Mouse (Mus musculus) neural tube, embryonic 15.5 days (tissue): Measurements from ENCODE around the gene Myo1c. TPM values are rescaled to one million over a fixed set of nuclear protein-coding genes. Genes with fewer than 3 reads are reported as not detected.
A peak's percentile ranks its signal among the peaks of the same experiment; 100 is the strongest.
"Not testable (repeated sequence)": the region's sequence is repeated elsewhere in the genome, so short reads cannot be mapped to it uniquely, and the experiment has no call there.

ENCODE experiments used
- ATAC-seq: fragments of 200-750 bp; cut with Nextera tagmentation; 2 replicates; pipeline ENCODE4 v1.8.0; 2017; ENCODE audit warnings: mild to moderate bottlenecking, moderate TSS enrichment, moderate library complexity; ENCODE audit not compliant: low FRiP score
- H3K27ac ChIP-seq: fragments of 300-500 bp; sonication (generic); replicated peaks from 2 replicates; pipeline ENCODE4 v1.5.1; 2015; ENCODE audit warnings: mild to moderate bottlenecking, inconsistent platforms
- H3K27me3 ChIP-seq: fragments of 300-500 bp; sonication (generic); replicated peaks from 2 replicates; pipeline ENCODE4 v1.6.1; 2015; ENCODE audit warnings: inconsistent platforms
- H3K36me3 ChIP-seq: fragments of 300-500 bp; sonication (generic); 2 replicates; pipeline ENCODE4 v1.6.1; 2015; ENCODE audit warnings: inconsistent platforms
- H3K4me1 ChIP-seq: fragments of 300-500 bp; sonication (generic); 2 replicates; pipeline ENCODE4 v1.6.1; 2015; ENCODE audit warnings: inconsistent platforms
- H3K4me2 ChIP-seq: fragments of 300-500 bp; sonication (generic); 2 replicates; pipeline ENCODE4 v1.6.1; 2015; ENCODE audit warnings: inconsistent platforms, mild to moderate bottlenecking, moderate library complexity
- H3K4me3 ChIP-seq: fragments of 300-500 bp; sonication (generic); replicated peaks from 2 replicates; pipeline ENCODE4 v1.5.1; 2015; ENCODE audit warnings: mild to moderate bottlenecking, inconsistent platforms
- H3K9ac ChIP-seq: fragments of 300-500 bp; sonication (generic); replicated peaks from 2 replicates; pipeline ENCODE4 v1.6.1; 2015; ENCODE audit warnings: mild to moderate bottlenecking, inconsistent platforms
- H3K9me3 ChIP-seq: fragments of 300-500 bp; sonication (generic); replicated peaks from 2 replicates; pipeline ENCODE4 v1.6.1; 2016; ENCODE audit warnings: inconsistent platforms
- WGBS: fragments of 180-500 bp; shearing (Covaris S2); methylation state at CpG from one replicate; pipeline ENCODE4 v1.1.7; 2015; ENCODE audit warnings: mixed read lengths; 5-methylcytosine and 5-hydroxymethylcytosine counted together
- polyA plus RNA-seq: library from polyadenylated mRNA; unstranded; fragments of >200 nt; fragmentation: Nextera tagmentation; extraction: Ambion mirVana; gene quantifications from 2 replicates; pipeline ENCODE4 v1.2.1, GENCODE M21; 2015

Myo1c gene
- polyA plus RNA-seq, 1 experiment from 2014 or later, result 12.4 TPM

- H3K4me1 ChIP-seq, result peaks cover 29% of the 10 kb centered on the region
- H3K9me3 ChIP-seq, result no peaks in the 10 kb centered on the region
- H3K9ac ChIP-seq, result 0 out of 2 replicates have a peak overlapping the region, but pooled peaks have one; percentile 90
- no peaks in the 10 kb centered on the region for H3K27me3 ChIP-seq
- peak overlapping the region; percentile 78 for H3K4me2 ChIP-seq
- ATAC-seq, result no peak
- peaks cover 9% of the 10 kb centered on the region for H3K36me3 ChIP-seq
- peak overlapping the region; percentile 99 for H3K4me3 ChIP-seq
- 92% methylated on average over 3 of the region's 3 CpGs for WGBS
- peak overlapping the region; percentile 95 for H3K27ac ChIP-seq
Measured at GRCm38 (mm10) chr11:75677881-75678746, 27.8 kb downstream of the Myo1c start.

- peaks cover 4% of the 10 kb centered on the region; the same call in 1 of the 2 replicates for H3K36me3 ChIP-seq
- peak within 1 kb of the TSS; percentile 95 for H3K27ac ChIP-seq
- peak within 1 kb of the TSS; percentile 99 for H3K4me3 ChIP-seq
- H3K27me3 ChIP-seq, result no peaks in the 10 kb centered on the region
- peaks cover 29% of the 10 kb centered on the region for H3K4me1 ChIP-seq
- peak; percentile 97 for ATAC-seq
- H3K9ac ChIP-seq, result peak within 1 kb of the TSS; percentile 90
- under 1% methylated on average over 55 of the region's 55 CpGs for WGBS
- H3K4me2 ChIP-seq, result peak within 1 kb of the TSS; percentile 78
- no peaks in the 10 kb centered on the region for H3K9me3 ChIP-seq
Measured at GRCm38 (mm10) chr11:75678747-75679438, 28.6 kb downstream of the Myo1c start, which contains the start of gene Crk. Gene Crk (plus strand): TSS chr11:75679259.

- Histone ChIP-seq H3K4me3 (peak overlapping the region; percentile 99), H3K4me2 (peak overlapping the region; percentile 78), H3K27me3 (no peaks in the 10 kb centered on the region), H3K9ac (peak overlapping the region; percentile 90), H3K27ac (peak overlapping the region; percentile 95), H3K9me3 (no peaks in the 10 kb centered on the region), H3K4me1 (peaks cover 30% of the 10 kb centered on the region), H3K36me3 (peaks cover 4% of the 10 kb centered on the region; the same call in 1 of the 2 replicates)
- under 1% methylated on average over 43 of the region's 43 CpGs for WGBS
- ATAC-seq, result peak; percentile 79
Measured at GRCm38 (mm10) chr11:75679439-75680171, 29.3 kb downstream of the Myo1c start.

- WGBS, result 85% methylated on average over 5 of the region's 5 CpGs
- Histone ChIP-seq H3K27me3 (no peaks in the 10 kb centered on the region), H3K4me3 (no peak overlapping the region), H3K4me2 (no peak overlapping the region), H3K27ac (no peak overlapping the region), H3K4me1 (peaks cover 39% of the 10 kb centered on the region), H3K9me3 (no peaks in the 10 kb centered on the region), H3K9ac (no peak overlapping the region), H3K36me3 (peaks cover 4% of the 10 kb centered on the region; the same call in 1 of the 2 replicates)
- ATAC-seq, result no peak
Measured at GRCm38 (mm10) chr11:75684462-75684861, 34.2 kb downstream of the Myo1c start.

- H3K36me3 ChIP-seq, result peaks cover 4% of the 10 kb centered on the region; the same call in 1 of the 2 replicates
- WGBS, result 78% methylated on average over 2 of the region's 2 CpGs
- ATAC-seq, result no peak
- 0 out of 2 replicates have a peak overlapping the region, but pooled peaks have one; percentile 10 for H3K9ac ChIP-seq
- no peak overlapping the region for H3K4me3 ChIP-seq
- no peaks in the 10 kb centered on the region for H3K9me3 ChIP-seq
- peaks cover 37% of the 10 kb centered on the region for H3K4me1 ChIP-seq
- no peak overlapping the region for H3K4me2 ChIP-seq
- no peak overlapping the region for H3K27ac ChIP-seq
- no peaks in the 10 kb centered on the region for H3K27me3 ChIP-seq
Measured at GRCm38 (mm10) chr11:75684956-75685355, 34.7 kb downstream of the Myo1c start.

- no peak overlapping the region for H3K4me2 ChIP-seq
- no peak overlapping the region for H3K27ac ChIP-seq
- H3K4me1 ChIP-seq, result peaks cover 15% of the 10 kb centered on the region; the same call in 1 of the 2 replicates
- H3K9ac ChIP-seq, result no peak overlapping the region
- H3K36me3 ChIP-seq, result peaks cover 18% of the 10 kb centered on the region
- no peaks in the 10 kb centered on the region for H3K27me3 ChIP-seq
- ATAC-seq, result no peak
- WGBS, result 69% methylated on average over 2 of the region's 2 CpGs
- H3K9me3 ChIP-seq, result no peaks in the 10 kb centered on the region
- H3K4me3 ChIP-seq, result no peak overlapping the region
Measured at GRCm38 (mm10) chr11:75687343-75687993, 37.2 kb downstream of the Myo1c start.

- Histone ChIP-seq H3K27me3 (no peaks in the 10 kb centered on the region), H3K36me3 (peaks cover 19% of the 10 kb centered on the region), H3K27ac (no peak overlapping the region), H3K4me2 (no peak overlapping the region), H3K4me3 (no peak overlapping the region), H3K9me3 (no peaks in the 10 kb centered on the region), H3K9ac (no peak overlapping the region), H3K4me1 (peaks cover 15% of the 10 kb centered on the region; the same call in 1 of the 2 replicates)
- ATAC-seq, result no peak
- 91% methylated on average over 2 of the region's 2 CpGs for WGBS
Measured at GRCm38 (mm10) chr11:75688132-75688531, 37.8 kb downstream of the Myo1c start.

- no peak overlapping the region for H3K4me2 ChIP-seq
- H3K36me3 ChIP-seq, result peaks cover 30% of the 10 kb centered on the region
- no peaks in the 10 kb centered on the region for H3K27me3 ChIP-seq
- no peaks in the 10 kb centered on the region for H3K9me3 ChIP-seq
- WGBS, result 94% methylated on average over 1 of the region's 1 CpGs
- H3K4me1 ChIP-seq, result peaks cover 9% of the 10 kb centered on the region; the same call in 1 of the 2 replicates
- H3K9ac ChIP-seq, result no peak overlapping the region
- ATAC-seq, result no peak
- no peak overlapping the region for H3K4me3 ChIP-seq
- H3K27ac ChIP-seq, result no peak overlapping the region
Measured at GRCm38 (mm10) chr11:75689977-75690376, 39.7 kb downstream of the Myo1c start.

GRCm38 (mm10) chr11:75691047-75691446, 40.7 kb downstream of the Myo1c start:
- Histone ChIP-seq H3K27ac (no peak overlapping the region), H3K4me1 (peaks cover 7% of the 10 kb centered on the region; the same call in 1 of the 2 replicates)
- no peak for ATAC-seq

GRCm38 (mm10) chr11:75693570-75693969, 43.3 kb downstream of the Myo1c start:
- Histone ChIP-seq H3K4me1 (no peaks in the 10 kb centered on the region), H3K27ac (no peak overlapping the region), H3K27me3 (no peaks in the 10 kb centered on the region), H3K36me3 (peaks cover 50% of the 10 kb centered on the region), H3K4me3 (no peak overlapping the region), H3K4me2 (no peak overlapping the region), H3K9me3 (no peaks in the 10 kb centered on the region), H3K9ac (no peak overlapping the region)
- 93% methylated on average over 5 of the region's 5 CpGs for WGBS
- no peak for ATAC-seq

More at GRCm38 (mm10) chr11:75691047-75691446, 40.7 kb downstream of the Myo1c start:
- H3K4me2 ChIP-seq, result no peak overlapping the region
- no peak overlapping the region for H3K9ac ChIP-seq
- H3K4me3 ChIP-seq, result no peak overlapping the region
- H3K36me3 ChIP-seq, result peaks cover 30% of the 10 kb centered on the region
- no peaks in the 10 kb centered on the region for H3K27me3 ChIP-seq
- H3K9me3 ChIP-seq, result no peaks in the 10 kb centered on the region

- not testable (repeated sequence) for H3K4me1 ChIP-seq, H3K9me3 ChIP-seq, ATAC-seq, H3K9ac ChIP-seq, H3K4me2 ChIP-seq, H3K4me3 ChIP-seq, H3K27me3 ChIP-seq, H3K27ac ChIP-seq
- 98% methylated on average over 3 of the region's 3 CpGs for WGBS
- peaks cover 51% of the 10 kb centered on the region for H3K36me3 ChIP-seq
Measured at GRCm38 (mm10) chr11:75697464-75697863, 47.2 kb downstream of the Myo1c start.
